Mouse (Mus musculus): ENCODE data around the gene Sdk2. TPM values are rescaled to one million over a fixed set of nuclear protein-coding genes. Genes with fewer than 3 reads are reported as not detected.
A peak's percentile ranks its signal among the peaks of the same experiment; 100 is the strongest.

Gene Sdk2
- polyA plus RNA-seq, 1 experiment from 2014 or later, result 2.7 TPM

DNA sequence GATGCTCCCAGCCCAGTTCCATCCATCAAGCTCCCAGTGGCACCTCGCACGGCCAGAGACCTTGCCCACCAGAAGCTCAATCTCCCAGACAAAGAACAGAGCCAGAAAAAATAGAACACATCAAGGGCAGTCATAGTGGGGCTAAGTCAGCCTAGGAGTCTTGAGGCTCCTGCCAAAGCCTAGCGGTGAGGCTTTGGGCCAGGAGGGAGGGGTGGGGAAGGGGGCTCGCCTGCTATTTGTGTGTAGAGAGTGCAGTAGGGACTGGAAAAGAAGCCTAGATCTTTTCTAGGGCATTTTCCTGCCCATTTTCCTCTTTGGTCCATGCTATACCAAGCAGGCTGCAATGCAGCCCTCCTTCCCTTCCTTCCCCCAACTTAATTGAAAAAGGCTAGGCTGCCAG lies 76.8 kb downstream of the Sdk2 start:
- no peak for ATAC-seq (ENCODE audit: borderline replicate concordance, extremely low read depth, low FRiP score, low TSS enrichment)
- 19% methylated on average over 4 of the region's 4 CpGs for WGBS
- H3K4me1 ChIP-seq, result peaks cover 20% of the 10 kb centered on the region
- no peak overlapping the region for H3K4me3 ChIP-seq
- no peaks in the 10 kb centered on the region for H3K36me3 ChIP-seq
- peak overlapping the region; percentile 38 for H3K4me2 ChIP-seq
- H3K27me3 ChIP-seq, result no peaks in the 10 kb centered on the region
- H3K27ac ChIP-seq, result no peak overlapping the region
- H3K9me3 ChIP-seq, result no peaks in the 10 kb centered on the region
- no peak overlapping the region for H3K9ac ChIP-seq

DNA sequence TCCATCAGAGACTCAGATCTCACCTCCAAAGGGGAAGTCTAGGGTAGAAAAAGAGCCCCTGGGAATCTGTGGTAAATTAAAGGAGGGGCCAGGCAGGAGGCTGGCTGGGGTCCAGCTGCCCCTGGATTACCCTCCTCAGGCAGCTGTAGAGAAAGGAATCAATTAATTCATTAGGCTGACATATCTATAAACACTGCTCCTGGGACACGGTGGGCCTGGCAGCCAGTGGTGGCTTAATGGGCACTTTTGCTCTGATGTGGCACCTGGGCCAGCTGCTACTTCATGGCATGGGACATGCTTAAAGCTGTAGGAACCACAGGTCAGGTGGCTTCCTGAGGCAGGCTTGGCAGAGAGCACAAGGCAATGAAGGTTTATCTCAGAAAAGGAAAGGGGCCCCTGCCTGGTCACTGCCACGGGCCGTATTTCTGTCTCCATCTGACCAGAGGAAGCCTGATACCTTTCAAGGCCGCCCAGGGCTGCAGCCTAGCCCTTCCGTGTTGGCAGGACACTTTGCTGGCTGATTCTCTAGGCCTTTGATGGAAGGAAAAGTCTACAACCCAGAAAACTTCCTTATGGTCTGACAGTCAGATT lies 80.9 kb downstream of the Sdk2 start:
- Histone ChIP-seq H3K9ac (no peak overlapping the region), H3K27me3 (no peaks in the 10 kb centered on the region), H3K36me3 (no peaks in the 10 kb centered on the region), H3K9me3 (no peaks in the 10 kb centered on the region), H3K4me1 (peaks cover 30% of the 10 kb centered on the region), H3K4me2 (no peak overlapping the region), H3K4me3 (no peak overlapping the region), H3K27ac (no peak overlapping the region)
- 31% methylated on average over 5 of the region's 5 CpGs for WGBS
- ATAC-seq (ENCODE audit: borderline replicate concordance, extremely low read depth, low FRiP score, low TSS enrichment), result no peak

GRCm38 (mm10) chr11:113981732-113982503 lies 84.9 kb downstream of the Sdk2 start:
- ATAC-seq (ENCODE audit: borderline replicate concordance, extremely low read depth, low FRiP score, low TSS enrichment), result peak; percentile 73
- Histone ChIP-seq H3K27me3 (no peaks in the 10 kb centered on the region), H3K4me2 (no peak overlapping the region), H3K27ac (0 out of 2 replicates have a peak overlapping the region, but pooled peaks have one; percentile 27), H3K4me3 (no peak overlapping the region), H3K36me3 (no peaks in the 10 kb centered on the region), H3K4me1 (peaks cover 25% of the 10 kb centered on the region), H3K9ac (no peak overlapping the region), H3K9me3 (no peaks in the 10 kb centered on the region)
- 23% methylated on average over 7 of the region's 7 CpGs for WGBS

DNA sequence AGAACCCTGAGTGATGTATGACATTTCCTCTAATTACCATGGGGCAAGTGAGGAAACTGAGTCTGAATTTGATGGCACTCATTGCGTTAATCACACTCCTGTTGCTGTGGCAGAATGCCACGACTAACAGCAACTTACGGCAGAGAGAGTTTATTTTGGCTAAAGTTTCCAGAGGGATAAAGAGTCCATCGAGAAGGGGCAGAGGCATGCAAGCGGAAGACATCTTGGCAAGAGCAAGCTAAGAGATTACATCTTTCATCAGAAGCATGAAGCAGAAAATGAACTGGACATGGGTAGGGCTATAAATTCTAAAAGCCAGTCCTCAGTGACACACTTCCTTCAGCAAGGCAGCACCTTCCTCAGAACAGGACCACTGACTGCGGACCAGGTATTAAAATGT lies 85.8 kb downstream of the Sdk2 start:
- no peak overlapping the region for H3K4me3 ChIP-seq
- H3K4me1 ChIP-seq, result peaks cover 27% of the 10 kb centered on the region
- ATAC-seq (ENCODE audit: borderline replicate concordance, extremely low read depth, low FRiP score, low TSS enrichment), result no peak
- H3K4me2 ChIP-seq, result no peak overlapping the region
- no peaks in the 10 kb centered on the region for H3K36me3 ChIP-seq
- no peak overlapping the region for H3K27ac ChIP-seq
- no peaks in the 10 kb centered on the region for H3K27me3 ChIP-seq
- WGBS, result 52% methylated on average over 6 of the region's 6 CpGs
- no peaks in the 10 kb centered on the region for H3K9me3 ChIP-seq
- H3K9ac ChIP-seq, result no peak overlapping the region

DNA sequence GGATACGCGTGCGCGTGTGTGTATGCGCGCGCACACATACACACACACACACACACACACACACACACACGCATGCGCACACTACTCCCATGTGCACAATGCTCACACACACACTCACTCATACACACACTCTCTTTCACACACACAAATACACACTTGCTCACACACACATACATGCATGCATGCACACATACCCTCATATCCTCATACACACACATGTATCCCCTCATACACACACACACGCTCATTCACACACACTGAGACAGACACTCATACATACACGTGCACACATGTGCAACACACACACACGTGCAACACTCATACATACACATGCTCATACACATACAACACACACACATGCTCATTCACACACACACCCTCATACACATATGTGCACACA lies 88.5 kb downstream of the Sdk2 start:
- H3K9ac ChIP-seq, result no peak overlapping the region
- no peaks in the 10 kb centered on the region for H3K36me3 ChIP-seq
- H3K27ac ChIP-seq, result no peak overlapping the region
- no peak overlapping the region for H3K4me2 ChIP-seq
- no peaks in the 10 kb centered on the region for H3K27me3 ChIP-seq
- peaks cover 34% of the 10 kb centered on the region for H3K4me1 ChIP-seq
- no peak for ATAC-seq (ENCODE audit: borderline replicate concordance, extremely low read depth, low FRiP score, low TSS enrichment)
- no peak overlapping the region for H3K4me3 ChIP-seq
- 98% methylated on average over 12 of the region's 12 CpGs for WGBS
- no peaks in the 10 kb centered on the region for H3K9me3 ChIP-seq

DNA sequence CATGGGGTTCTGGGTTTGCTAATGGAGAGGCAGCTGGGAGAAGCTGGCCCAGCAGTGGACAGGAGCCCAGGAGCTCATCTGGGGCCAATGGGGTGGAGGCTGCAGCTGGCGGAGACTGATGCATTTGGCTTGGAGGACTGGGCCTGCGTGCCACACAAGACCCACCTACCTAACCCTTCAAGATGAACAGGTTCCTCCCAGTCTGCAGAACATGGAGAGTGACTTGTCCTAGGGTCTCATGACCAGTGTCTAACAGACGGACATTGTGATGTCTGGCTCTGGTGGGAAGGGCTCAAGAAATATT lies 91.2 kb downstream of the Sdk2 start:
- WGBS, result 55% methylated on average over 3 of the region's 3 CpGs
- no peak overlapping the region for H3K27ac ChIP-seq
- no peaks in the 10 kb centered on the region for H3K27me3 ChIP-seq
- H3K9me3 ChIP-seq, result no peaks in the 10 kb centered on the region
- no peak overlapping the region for H3K4me2 ChIP-seq
- peaks cover 19% of the 10 kb centered on the region for H3K4me1 ChIP-seq
- H3K9ac ChIP-seq, result no peak overlapping the region
- no peak overlapping the region for H3K4me3 ChIP-seq
- H3K36me3 ChIP-seq, result no peaks in the 10 kb centered on the region
- ATAC-seq (ENCODE audit: borderline replicate concordance, extremely low read depth, low FRiP score, low TSS enrichment), result no peak

DNA sequence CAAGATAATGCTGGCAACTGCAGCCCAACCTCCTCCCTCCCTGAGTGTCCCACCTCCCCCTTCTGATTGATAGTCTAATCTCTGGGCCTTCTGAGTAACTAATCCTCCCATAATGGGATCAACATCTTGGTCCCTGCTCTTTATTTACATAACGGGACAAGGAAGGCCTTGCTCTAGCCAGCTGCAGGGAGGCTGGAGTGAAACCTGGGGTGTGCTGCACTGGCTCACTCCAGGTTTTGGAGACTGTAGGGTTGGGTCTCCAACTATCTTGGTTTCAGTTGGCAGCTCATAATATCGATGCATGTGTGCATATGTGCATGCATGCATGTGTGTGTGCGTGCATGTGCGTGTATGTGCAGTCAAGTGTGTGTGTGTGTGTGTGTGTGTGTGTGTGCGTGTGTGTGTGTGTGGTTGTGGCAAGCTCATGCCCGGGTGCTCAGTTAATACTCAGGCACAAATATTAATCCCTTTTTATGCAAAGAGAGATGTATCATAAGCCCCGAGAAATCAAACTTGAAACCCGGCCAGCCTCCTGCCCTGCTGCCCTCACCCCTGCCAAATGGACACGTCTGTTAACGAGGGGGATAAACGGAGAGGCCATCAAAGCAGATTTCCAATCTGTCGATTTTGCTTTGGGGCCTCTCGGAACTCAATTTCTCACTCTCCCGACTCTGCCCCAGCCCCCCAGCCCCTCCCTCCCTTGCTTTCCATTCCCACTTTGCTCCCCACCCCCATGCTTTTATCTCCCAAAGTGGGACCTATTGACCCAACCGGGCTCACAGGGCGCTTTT lies 91.8 kb downstream of the Sdk2 start:
- Histone ChIP-seq H3K27me3 (no peaks in the 10 kb centered on the region), H3K4me1 (peaks cover 19% of the 10 kb centered on the region), H3K4me2 (no peak overlapping the region), H3K27ac (no peak overlapping the region), H3K36me3 (no peaks in the 10 kb centered on the region), H3K9ac (no peak overlapping the region), H3K4me3 (no peak overlapping the region), H3K9me3 (no peaks in the 10 kb centered on the region)
- ATAC-seq (ENCODE audit: borderline replicate concordance, extremely low read depth, low FRiP score, low TSS enrichment), result no peak
- WGBS, result 43% methylated on average over 16 of the region's 16 CpGs

DNA sequence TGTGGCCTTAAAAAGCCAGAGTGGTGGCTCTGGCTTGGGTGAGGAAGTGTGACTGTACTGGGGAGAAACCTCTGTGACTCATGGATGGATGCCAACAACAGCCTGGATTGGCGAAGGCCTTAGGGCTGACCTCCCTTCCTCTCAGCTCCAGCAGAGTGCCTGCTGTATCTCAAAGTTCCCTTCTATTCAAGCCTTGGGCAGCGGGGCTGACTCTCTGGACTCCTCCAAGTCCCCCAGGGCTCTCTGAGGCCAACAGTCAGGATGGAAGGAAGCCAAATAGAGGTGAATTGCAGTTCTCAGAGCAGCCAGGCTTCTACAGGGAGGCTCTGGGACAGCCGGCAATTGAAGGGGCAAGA lies 94.4 kb downstream of the Sdk2 start:
- H3K36me3 ChIP-seq, result no peaks in the 10 kb centered on the region
- no peak overlapping the region for H3K9ac ChIP-seq
- peaks cover 12% of the 10 kb centered on the region for H3K9me3 ChIP-seq
- H3K4me3 ChIP-seq, result no peak overlapping the region
- WGBS, result 57% methylated on average over 3 of the region's 3 CpGs
- H3K4me1 ChIP-seq, result peaks cover 19% of the 10 kb centered on the region
- no peak for ATAC-seq (ENCODE audit: borderline replicate concordance, extremely low read depth, low FRiP score, low TSS enrichment)
- no peaks in the 10 kb centered on the region for H3K27me3 ChIP-seq
- no peak overlapping the region for H3K4me2 ChIP-seq
- H3K27ac ChIP-seq, result no peak overlapping the region

GRCm38 (mm10) chr11:113971609-113972516 lies 95.0 kb downstream of the Sdk2 start:
- no peaks in the 10 kb centered on the region for H3K36me3 ChIP-seq
- no peak overlapping the region for H3K9ac ChIP-seq
- 78% methylated on average over 19 of the region's 19 CpGs for WGBS
- H3K9me3 ChIP-seq, result peaks cover 18% of the 10 kb centered on the region
- H3K4me3 ChIP-seq, result no peak overlapping the region
- H3K27me3 ChIP-seq, result no peaks in the 10 kb centered on the region
- H3K4me1 ChIP-seq, result peaks cover 16% of the 10 kb centered on the region
- no peak overlapping the region for H3K4me2 ChIP-seq
- H3K27ac ChIP-seq, result no peak overlapping the region
- no peak for ATAC-seq (ENCODE audit: borderline replicate concordance, extremely low read depth, low FRiP score, low TSS enrichment)

GRCm38 (mm10) chr11:113970026-113970425 lies 96.8 kb downstream of the Sdk2 start:
- H3K9me3 ChIP-seq, result peaks cover 32% of the 10 kb centered on the region
- 87% methylated on average over 2 of the region's 2 CpGs for WGBS

GRCm38 (mm10) chr11:113965214-113965613 lies 101.6 kb downstream of the Sdk2 start:
- peaks cover 35% of the 10 kb centered on the region for H3K9me3 ChIP-seq

More at GRCm38 (mm10) chr11:113970026-113970425, 96.8 kb downstream of the Sdk2 start:
- no peak overlapping the region for H3K9ac ChIP-seq
- H3K27ac ChIP-seq, result no peak overlapping the region
- no peak overlapping the region for H3K4me2 ChIP-seq
- peaks cover 8% of the 10 kb centered on the region; the same call in 1 of the 2 replicates for H3K4me1 ChIP-seq
- no peak overlapping the region for H3K4me3 ChIP-seq
- no peaks in the 10 kb centered on the region for H3K36me3 ChIP-seq
- ATAC-seq (ENCODE audit: borderline replicate concordance, extremely low read depth, low FRiP score, low TSS enrichment), result no peak
- no peaks in the 10 kb centered on the region for H3K27me3 ChIP-seq

More at GRCm38 (mm10) chr11:113965214-113965613, 101.6 kb downstream of the Sdk2 start:
- Histone ChIP-seq H3K4me2 (no peak overlapping the region), H3K27me3 (no peaks in the 10 kb centered on the region), H3K4me1 (no peaks in the 10 kb centered on the region), H3K9ac (no peak overlapping the region), H3K36me3 (no peaks in the 10 kb centered on the region), H3K27ac (no peak overlapping the region), H3K4me3 (no peak overlapping the region)
- ATAC-seq (ENCODE audit: borderline replicate concordance, extremely low read depth, low FRiP score, low TSS enrichment), result no peak
- 97% methylated on average over 1 of the region's 1 CpGs for WGBS

All from lung, embryonic 15.5 days (tissue).